Mouse (Mus musculus) midbrain, embryonic 16.5 days (tissue): ENCODE data around the gene Ran. TPM values are rescaled to one million over a fixed set of nuclear protein-coding genes. Genes with fewer than 3 reads are reported as not detected.

Experiments
- ATAC-seq: fragments of 200-750 bp; cut with Nextera tagmentation; 2 replicates; pipeline ENCODE4 v1.8.0; 2017; ENCODE audit warnings: moderate TSS enrichment
- H3K27ac ChIP-seq: fragments of 300-500 bp; sonication (generic); 2 replicates; pipeline ENCODE4 v1.5.1; 2014; ENCODE audit warnings: mild to moderate bottlenecking, low read length, mixed read lengths
- H3K27me3 ChIP-seq: fragments of 300-500 bp; sonication (generic); 2 replicates; pipeline ENCODE4 v1.6.1; 2014; ENCODE audit warnings: low read depth, low read length, mixed read lengths; ENCODE audit not compliant: control insufficient read depth, insufficient read depth
- H3K36me3 ChIP-seq: fragments of 300-500 bp; sonication (generic); 2 replicates; pipeline ENCODE4 v1.6.1; 2014; ENCODE audit warnings: mild to moderate bottlenecking, low read length, moderate library complexity, mixed read lengths; ENCODE audit not compliant: control insufficient read depth, insufficient read depth
- H3K4me1 ChIP-seq: fragments of 300-500 bp; sonication (generic); 2 replicates; pipeline ENCODE4 v1.6.1; 2014; ENCODE audit warnings: mild to moderate bottlenecking, low read length, mixed read lengths; ENCODE audit not compliant: control insufficient read depth, insufficient read depth
- H3K4me2 ChIP-seq: fragments of 300-500 bp; sonication (generic); 2 replicates; pipeline ENCODE4 v1.6.1; 2014; ENCODE audit warnings: mild to moderate bottlenecking, low read length, mixed read lengths
- H3K4me3 ChIP-seq: fragments of 300-500 bp; sonication (generic); 2 replicates; pipeline ENCODE4 v1.5.1; 2014; ENCODE audit warnings: low read depth, mild to moderate bottlenecking, low read length, moderate library complexity, mixed read lengths
- H3K9ac ChIP-seq: fragments of 300-500 bp; sonication (generic); 2 replicates; pipeline ENCODE4 v1.6.1; 2014; ENCODE audit warnings: low read depth, low read length, mixed read lengths
- H3K9me3 ChIP-seq: fragments of 300-500 bp; sonication (generic); replicated peaks from 2 replicates; pipeline ENCODE4 v1.6.1; 2014; ENCODE audit warnings: mild to moderate bottlenecking, low read length, mixed read lengths; ENCODE audit not compliant: control insufficient read depth, poor library complexity, severe bottlenecking
- WGBS: fragments of 180-500 bp; shearing (Covaris S2); extraction: QIAGEN DNeasy Blood & Tissue Kit; methylation state at CpG from one replicate; pipeline ENCODE4 v1.1.7; 2014; 5-methylcytosine and 5-hydroxymethylcytosine counted together
- polyA plus RNA-seq: library from polyadenylated mRNA; unstranded; fragments of >200 nt; fragmentation: Nextera tagmentation; extraction: Ambion mirVana; gene quantifications from 2 replicates; pipeline ENCODE4 v1.2.1, GENCODE M21; 2015

Gene Ran
- polyA plus RNA-seq, 1 experiment from 2014 or later: 329 TPM

DNA sequence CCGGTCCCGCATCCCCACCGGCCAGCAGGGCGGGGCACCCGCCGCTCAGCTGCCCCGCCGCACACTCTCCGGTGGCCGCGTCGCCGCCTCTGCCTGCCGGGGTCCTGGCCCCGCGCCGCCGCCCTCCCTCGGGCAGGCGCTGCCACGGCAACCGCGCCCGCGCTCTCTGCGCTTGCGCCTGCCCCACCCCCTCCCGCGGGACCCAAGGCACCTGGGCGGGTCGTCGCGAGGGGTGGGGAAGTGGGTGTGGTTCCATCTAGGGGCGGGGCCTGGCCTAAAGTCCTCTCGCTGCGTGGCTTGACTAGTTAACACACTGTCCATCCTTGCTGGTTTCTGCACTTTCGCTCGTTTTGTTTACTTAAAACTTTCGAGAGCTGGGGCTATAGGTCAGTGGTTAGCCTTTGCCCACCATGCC is 11.4 kb upstream of the Ran start, which contains the start of gene Stx2:
TSS of gene Stx2 (minus strand) at position 163 of the 415 bp plus-strand sequence.
- peak within 1 kb of the TSS; percentile 62 for H3K4me2 ChIP-seq
- no peaks in the 10 kb centered on the region for H3K27me3 ChIP-seq
- H3K36me3 ChIP-seq: no peaks in the 10 kb centered on the region
- peak within 1 kb of the TSS; percentile 69 for H3K4me3 ChIP-seq
- WGBS: under 1% methylated on average over 23 of the region's 39 CpGs
- H3K9me3 ChIP-seq: no peaks in the 10 kb centered on the region
- peak within 1 kb of the TSS; percentile 35; the same call in 1 of the 2 replicates for H3K27ac ChIP-seq
- peaks cover 11% of the 10 kb centered on the region for H3K4me1 ChIP-seq
- H3K9ac ChIP-seq: peak within 1 kb of the TSS; percentile 85
- ATAC-seq: peak; percentile 86

DNA sequence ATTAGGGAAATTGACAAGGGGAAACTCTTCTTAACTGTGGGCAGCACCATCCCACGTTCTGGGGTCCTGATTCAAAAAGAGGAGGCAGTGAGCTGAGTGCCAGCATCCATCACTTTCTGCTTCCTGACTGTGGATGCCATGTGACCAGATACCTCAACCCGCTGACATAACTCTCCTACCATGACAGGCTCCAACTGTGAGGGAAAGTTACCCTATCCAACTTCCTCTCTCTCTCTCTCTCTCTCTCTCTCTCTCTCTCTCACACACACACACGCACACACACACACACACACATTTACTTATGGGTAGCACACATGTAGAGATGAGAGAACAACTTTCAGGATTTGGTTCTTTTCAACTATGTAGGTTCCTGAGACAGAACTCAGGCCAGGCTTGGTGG is 10.3 kb upstream of the Ran start:
- WGBS: 84% methylated on average over 3 of the region's 3 CpGs
- no peak for ATAC-seq

DNA sequence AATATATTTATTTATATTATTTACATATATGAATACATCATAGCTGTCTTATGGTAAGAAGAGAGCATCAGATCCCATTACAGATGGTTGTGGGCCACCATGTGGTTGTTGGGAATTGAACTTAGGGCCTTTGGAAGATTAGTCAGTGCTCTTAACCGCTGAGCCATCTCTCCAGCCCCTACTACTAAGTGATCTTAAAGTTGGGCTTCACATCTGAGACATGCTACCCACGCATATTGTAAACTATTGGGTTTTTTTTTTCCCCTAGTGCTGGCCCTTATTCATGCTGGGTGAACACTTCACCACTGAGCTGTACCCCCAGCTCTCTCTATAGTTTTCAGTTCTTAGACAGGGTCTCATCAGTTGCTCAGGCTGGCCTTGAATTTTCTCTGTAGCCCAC is 8.9 kb upstream of the Ran start:
- Histone ChIP-seq H3K4me1 (peaks cover 11% of the 10 kb centered on the region), H3K27ac (no peak overlapping the region), H3K27me3 (no peaks in the 10 kb centered on the region), H3K36me3 (no peaks in the 10 kb centered on the region), H3K9me3 (no peaks in the 10 kb centered on the region), H3K4me3 (no peak overlapping the region), H3K9ac (no peak overlapping the region), H3K4me2 (no peak overlapping the region)
- ATAC-seq: no peak
- WGBS: 77% methylated on average over 2 of the region's 2 CpGs

More for the DNA sequence above, 10.3 kb upstream of the Ran start:
- Histone ChIP-seq H3K27ac (no peak overlapping the region), H3K4me2 (no peak overlapping the region), H3K9ac (no peak overlapping the region), H3K4me1 (peaks cover 11% of the 10 kb centered on the region), H3K4me3 (no peak overlapping the region), H3K9me3 (no peaks in the 10 kb centered on the region), H3K36me3 (no peaks in the 10 kb centered on the region), H3K27me3 (no peaks in the 10 kb centered on the region)

DNA sequence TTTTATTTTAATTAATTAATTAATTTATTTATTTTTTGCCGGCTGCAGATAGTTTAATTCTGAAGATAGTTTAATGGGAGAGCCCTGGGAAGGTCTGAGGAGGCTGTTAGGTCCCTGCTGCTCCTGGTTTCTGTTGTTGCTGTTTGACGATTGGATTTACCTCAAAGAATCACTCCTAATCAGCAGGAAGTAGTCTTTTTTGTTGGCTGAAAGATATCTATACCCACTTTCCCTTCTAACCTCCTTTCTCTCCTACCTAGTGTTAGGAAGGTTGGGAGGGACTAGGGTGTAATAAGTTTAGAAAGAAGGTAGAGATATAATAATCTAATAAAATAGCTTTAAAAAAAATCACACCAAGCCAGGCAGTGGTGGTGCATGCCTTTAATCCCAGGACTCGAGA is 4.8 kb upstream of the Ran start:
- H3K9ac ChIP-seq: no peak overlapping the region
- 77% methylated on average over 3 of the region's 3 CpGs for WGBS
- no peak overlapping the region for H3K4me3 ChIP-seq
- H3K9me3 ChIP-seq: no peaks in the 10 kb centered on the region
- ATAC-seq: no peak
- no peaks in the 10 kb centered on the region for H3K27me3 ChIP-seq
- H3K27ac ChIP-seq: no peak overlapping the region
- no peak overlapping the region for H3K4me2 ChIP-seq
- H3K36me3 ChIP-seq: no peaks in the 10 kb centered on the region
- H3K4me1 ChIP-seq: peaks cover 4% of the 10 kb centered on the region; the same call in 1 of the 2 replicates

DNA sequence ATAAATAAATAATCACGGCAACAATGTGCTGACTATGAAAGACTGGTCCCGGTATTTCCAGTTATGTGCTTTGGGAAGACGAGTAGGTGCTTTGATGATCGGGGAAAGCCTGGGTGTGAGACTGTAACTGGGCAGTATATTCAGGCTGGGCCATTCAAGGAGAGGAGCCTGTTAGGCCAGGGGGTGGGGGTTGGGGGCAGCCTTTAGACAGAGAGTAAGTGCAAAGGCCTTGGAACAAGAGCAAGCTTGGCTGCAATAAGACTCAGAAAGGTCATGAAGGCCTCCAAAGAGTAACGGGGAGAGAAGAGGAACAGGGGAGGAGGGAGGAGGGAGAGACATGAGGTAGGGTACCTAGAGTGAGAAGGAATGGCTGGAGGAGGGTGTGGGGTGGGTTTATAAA is 4.3 kb upstream of the Ran start:
- Histone ChIP-seq H3K9ac (no peak overlapping the region), H3K9me3 (no peaks in the 10 kb centered on the region), H3K27me3 (no peaks in the 10 kb centered on the region), H3K27ac (no peak overlapping the region), H3K4me2 (no peak overlapping the region), H3K36me3 (no peaks in the 10 kb centered on the region), H3K4me3 (no peak overlapping the region), H3K4me1 (peaks cover 4% of the 10 kb centered on the region; the same call in 1 of the 2 replicates)
- WGBS: 93% methylated on average over 5 of the region's 5 CpGs
- ATAC-seq: no peak

DNA sequence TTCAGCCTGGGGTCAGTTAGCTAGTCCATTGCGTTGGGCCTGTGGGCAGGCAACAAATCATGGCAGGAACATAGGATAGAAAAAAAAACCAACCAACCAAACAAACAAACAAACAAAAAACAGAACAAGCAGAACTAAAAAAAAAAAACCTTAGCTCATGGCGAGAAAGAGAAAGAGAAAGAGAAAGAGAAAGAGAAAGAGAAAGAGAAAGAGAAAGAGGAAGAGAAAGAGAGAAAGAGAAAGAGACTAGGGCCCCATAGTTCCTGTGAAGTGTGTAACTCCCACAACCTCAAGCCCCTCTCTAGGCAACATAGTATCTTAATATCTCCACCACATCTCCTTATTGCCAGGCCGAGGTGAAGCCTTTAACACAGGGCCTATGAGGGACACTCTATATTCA is 3.5 kb upstream of the Ran start:
- Histone ChIP-seq H3K27me3 (no peaks in the 10 kb centered on the region), H3K4me2 (no peak overlapping the region), H3K9me3 (no peaks in the 10 kb centered on the region), H3K4me3 (no peak overlapping the region), H3K4me1 (peaks cover 5% of the 10 kb centered on the region), H3K36me3 (no peaks in the 10 kb centered on the region), H3K27ac (no peak overlapping the region), H3K9ac (no peak overlapping the region)
- 98% methylated on average over 3 of the region's 3 CpGs for WGBS
- no peak for ATAC-seq

DNA sequence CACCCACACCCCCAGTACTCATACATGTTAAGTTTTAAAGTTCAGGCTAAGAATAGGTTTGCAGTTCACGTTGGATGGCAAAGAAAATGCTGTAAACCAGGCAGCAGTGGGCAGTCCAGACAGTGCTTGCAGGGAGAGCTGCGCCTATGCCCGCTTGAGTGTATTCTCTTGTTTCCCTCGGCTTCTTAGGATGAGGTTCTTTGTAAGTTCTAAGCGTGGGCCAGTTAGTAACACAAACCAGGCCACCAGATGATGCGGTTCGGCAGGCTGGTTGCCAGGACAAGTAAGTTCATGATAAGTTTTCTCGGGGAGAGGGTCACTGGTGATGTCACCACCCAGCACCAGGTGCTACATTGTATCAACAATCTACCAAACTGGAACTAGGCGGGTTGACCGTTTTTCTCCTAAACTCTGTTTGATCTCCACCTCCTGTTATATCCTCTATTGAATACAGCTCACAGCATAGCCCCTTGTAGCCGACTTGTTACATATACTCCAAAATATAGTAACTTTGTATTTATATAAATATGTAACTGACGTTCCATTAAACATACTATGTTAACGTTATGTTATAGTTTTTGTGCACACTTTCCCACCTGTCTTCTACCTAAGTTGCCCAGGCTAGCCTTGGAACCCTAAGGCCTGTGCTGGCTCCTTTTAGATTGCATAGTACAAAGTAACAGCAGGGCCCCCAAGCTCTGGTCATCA is 933 bp upstream of the Ran start:
- Histone ChIP-seq H3K36me3 (0 out of 2 replicates have a peak, but pooled peaks cover 4% of the 10 kb centered on the region), H3K4me1 (peaks cover 15% of the 10 kb centered on the region), H3K27ac (peak overlapping the region; percentile 98), H3K4me3 (peak overlapping the region; percentile 71), H3K9me3 (no peaks in the 10 kb centered on the region), H3K4me2 (peak overlapping the region; percentile 69), H3K27me3 (no peaks in the 10 kb centered on the region), H3K9ac (peak overlapping the region; percentile 81)
- WGBS: 86% methylated on average over 13 of the region's 13 CpGs
- no peak for ATAC-seq

DNA sequence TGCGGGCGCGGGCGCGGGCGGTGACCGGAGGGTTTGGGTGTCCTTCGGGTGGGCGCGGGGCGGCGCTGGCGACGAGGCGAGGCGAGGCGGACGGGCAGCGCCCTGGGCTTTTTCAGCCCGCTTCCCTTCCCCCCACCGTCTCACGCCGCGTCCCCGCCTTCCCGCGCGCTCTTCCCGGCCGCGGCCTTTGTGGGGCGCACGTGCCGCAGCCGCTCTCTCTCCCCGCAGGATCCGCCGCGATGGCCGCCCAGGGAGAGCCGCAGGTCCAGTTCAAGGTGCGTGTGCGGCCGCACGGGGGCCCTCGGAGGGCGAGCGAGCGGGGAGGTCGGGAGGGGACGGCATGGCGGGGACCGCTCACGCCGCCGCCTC is 415 bp downstream of the Ran start:
- Histone ChIP-seq H3K27ac (peak overlapping the region; percentile 98), H3K27me3 (no peaks in the 10 kb centered on the region), H3K4me2 (peak overlapping the region; percentile 59), H3K36me3 (peaks cover 5% of the 10 kb centered on the region; the same call in 1 of the 2 replicates), H3K9me3 (no peaks in the 10 kb centered on the region), H3K4me1 (peaks cover 15% of the 10 kb centered on the region), H3K9ac (peak overlapping the region; percentile 85), H3K4me3 (peak overlapping the region; percentile 71)
- WGBS: under 1% methylated on average over 45 of the region's 56 CpGs
- peak; percentile 69 for ATAC-seq

DNA sequence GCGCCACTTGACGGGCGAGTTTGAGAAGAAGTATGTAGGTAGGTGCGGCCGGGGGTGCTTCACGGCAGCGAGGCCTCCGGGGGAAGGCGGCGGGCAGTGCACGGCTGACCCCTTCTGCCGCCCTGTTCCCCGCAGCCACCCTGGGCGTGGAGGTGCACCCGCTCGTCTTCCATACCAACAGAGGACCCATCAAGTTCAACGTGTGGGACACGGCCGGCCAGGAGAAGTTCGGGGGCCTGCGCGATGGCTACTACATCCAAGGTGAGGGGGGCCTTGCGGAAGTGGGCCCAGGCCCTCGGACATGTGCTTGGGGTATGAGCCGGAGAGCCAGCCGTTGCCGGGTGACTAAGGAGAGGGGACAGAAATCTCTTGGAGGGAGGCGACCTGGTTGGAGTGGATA is 862 bp downstream of the Ran start:
- Histone ChIP-seq H3K4me1 (peaks cover 15% of the 10 kb centered on the region), H3K27me3 (no peaks in the 10 kb centered on the region), H3K9ac (peak overlapping the region; percentile 85), H3K27ac (peak overlapping the region; percentile 98), H3K4me3 (peak overlapping the region; percentile 71), H3K36me3 (peaks cover 5% of the 10 kb centered on the region; the same call in 1 of the 2 replicates), H3K4me2 (peak overlapping the region; percentile 59), H3K9me3 (no peaks in the 10 kb centered on the region)
- peak; percentile 25 for ATAC-seq
- 8% methylated on average over 28 of the region's 28 CpGs for WGBS
